Mouse (Mus musculus): ENCODE measurements at regions not wholly inside any gene's neighbourhood (a gene's known extent, or its start where the extent isn't known, plus 50 kb on each side); places are given as distances from the start of the nearest gene placed in this dataset.

- Histone ChIP-seq H3K27me3 (replicated peaks; ENCODE audit: control insufficient read depth, insufficient read depth, low read length) (no peaks in the 10 kb centered on the region), H3K4me1 (replicated peaks; ENCODE audit: control insufficient read depth, insufficient read depth, low read length) (peaks cover 18% of the 10 kb centered on the region), H3K36me3 (ENCODE audit: control insufficient read depth, insufficient read depth) (no peaks in the 10 kb centered on the region), H3K27ac (ENCODE audit: low read length) (no peak overlapping the region), H3K4me3 (replicated peaks; ENCODE audit: low read length) (no peak overlapping the region), H3K9me3 (ENCODE audit: control insufficient read depth, low read length) (no peaks in the 10 kb centered on the region), H3K9ac (replicated peaks; ENCODE audit: low read depth, low read length) (no peak overlapping the region), H3K4me2 (ENCODE audit: low read length) (no peak overlapping the region)
- 77% methylated on average over 4 of the region's 4 CpGs for WGBS
- ATAC-seq, result no peak
Measured at GRCm38 (mm10) chr3:101163991-101164434, 53.9 kb upstream of the Ptgfrn start.

- H3K4me3 ChIP-seq (replicated peaks; ENCODE audit: low read length), result no peak overlapping the region
- no peak overlapping the region for H3K27ac ChIP-seq (ENCODE audit: low read length)
- peak; percentile 60 for ATAC-seq
- no peak overlapping the region for H3K9ac ChIP-seq (replicated peaks; ENCODE audit: low read depth, low read length)
- H3K9me3 ChIP-seq (ENCODE audit: control insufficient read depth, low read length), result no peaks in the 10 kb centered on the region
- WGBS, result 45% methylated on average over 16 of the region's 16 CpGs
- peaks cover 18% of the 10 kb centered on the region for H3K4me1 ChIP-seq (replicated peaks; ENCODE audit: control insufficient read depth, insufficient read depth, low read length)
- no peaks in the 10 kb centered on the region for H3K36me3 ChIP-seq (ENCODE audit: control insufficient read depth, insufficient read depth)
- H3K27me3 ChIP-seq (replicated peaks; ENCODE audit: control insufficient read depth, insufficient read depth, low read length), result no peaks in the 10 kb centered on the region
- H3K4me2 ChIP-seq (ENCODE audit: low read length), result no peak overlapping the region
Measured at GRCm38 (mm10) chr3:101163160-101163990, 53.3 kb upstream of the Ptgfrn start.

- no peak overlapping the region for H3K4me3 ChIP-seq (replicated peaks; ENCODE audit: low read length)
- H3K9me3 ChIP-seq (ENCODE audit: control insufficient read depth, low read length), result no peaks in the 10 kb centered on the region
- H3K9ac ChIP-seq (replicated peaks; ENCODE audit: low read depth, low read length), result no peak overlapping the region
- 50% methylated on average over 14 of the region's 14 CpGs for WGBS
- ATAC-seq, result peak; percentile 64
- H3K4me2 ChIP-seq (ENCODE audit: low read length), result peak overlapping the region; percentile 30
- H3K27ac ChIP-seq (ENCODE audit: low read length), result peak overlapping the region; percentile 10; the same call in 1 of the 2 replicates
- H3K36me3 ChIP-seq (ENCODE audit: control insufficient read depth, insufficient read depth), result no peaks in the 10 kb centered on the region
- H3K4me1 ChIP-seq (replicated peaks; ENCODE audit: control insufficient read depth, insufficient read depth, low read length), result peaks cover 18% of the 10 kb centered on the region
- H3K27me3 ChIP-seq (replicated peaks; ENCODE audit: control insufficient read depth, insufficient read depth, low read length), result no peaks in the 10 kb centered on the region
Measured at GRCm38 (mm10) chr3:101162536-101163159, 52.6 kb upstream of the Ptgfrn start.

GRCm38 (mm10) chr3:101161941-101162531 lies 52.0 kb upstream of the Ptgfrn start:
- Histone ChIP-seq H3K9me3 (ENCODE audit: control insufficient read depth, low read length) (no peaks in the 10 kb centered on the region), H3K36me3 (ENCODE audit: control insufficient read depth, insufficient read depth) (no peaks in the 10 kb centered on the region), H3K4me1 (replicated peaks; ENCODE audit: control insufficient read depth, insufficient read depth, low read length) (peaks cover 18% of the 10 kb centered on the region), H3K27me3 (replicated peaks; ENCODE audit: control insufficient read depth, insufficient read depth, low read length) (no peaks in the 10 kb centered on the region), H3K27ac (ENCODE audit: low read length) (no peak overlapping the region), H3K4me2 (ENCODE audit: low read length) (no peak overlapping the region), H3K4me3 (replicated peaks; ENCODE audit: low read length) (no peak overlapping the region), H3K9ac (replicated peaks; ENCODE audit: low read depth, low read length) (no peak overlapping the region)
- 34% methylated on average over 14 of the region's 14 CpGs for WGBS
- ATAC-seq, result peak; percentile 37

GRCm38 (mm10) chr3:101161421-101161940 lies 51.4 kb upstream of the Ptgfrn start:
- H3K27ac ChIP-seq (ENCODE audit: low read length), result no peak overlapping the region
- H3K27me3 ChIP-seq (replicated peaks; ENCODE audit: control insufficient read depth, insufficient read depth, low read length), result no peaks in the 10 kb centered on the region
- no peak overlapping the region for H3K9ac ChIP-seq (replicated peaks; ENCODE audit: low read depth, low read length)
- peaks cover 18% of the 10 kb centered on the region for H3K4me1 ChIP-seq (replicated peaks; ENCODE audit: control insufficient read depth, insufficient read depth, low read length)
- no peak overlapping the region for H3K4me3 ChIP-seq (replicated peaks; ENCODE audit: low read length)
- H3K4me2 ChIP-seq (ENCODE audit: low read length), result no peak overlapping the region
- 20% methylated on average over 11 of the region's 11 CpGs for WGBS
- no peak for ATAC-seq
- H3K36me3 ChIP-seq (ENCODE audit: control insufficient read depth, insufficient read depth), result no peaks in the 10 kb centered on the region
- no peaks in the 10 kb centered on the region for H3K9me3 ChIP-seq (ENCODE audit: control insufficient read depth, low read length)

Measured in forebrain, embryonic 16.5 days (tissue).